Mouse (Mus musculus) embryonic facial prominence, embryonic 14.5 days (tissue): ENCODE measurements around the gene Gm43302. TPM values are rescaled to one million over a fixed set of nuclear protein-coding genes. Genes with fewer than 3 reads are reported as not detected.

Source experiments
- polyA plus RNA-seq: library from polyadenylated mRNA; unstranded; fragments of >200 nt; fragmentation: Nextera tagmentation; extraction: Ambion mirVana; gene quantifications from 2 replicates; pipeline ENCODE4 v1.2.1, GENCODE M21; 2014

Gm43302 gene
- polyA plus RNA-seq, 1 experiment from 2014 or later = 0.32 TPM

Other genes starting within 250 kb of the Gm43302 start
- 4.2 and 4.6 TPM in 2 replicates for gene Gbp9, start 154.2 kb downstream of the Gm43302 start, polyA plus RNA-seq
- gene Gbp8, start 154.2 kb downstream of the Gm43302 start, polyA plus RNA-seq = 0.79 and 1.2 TPM in 2 replicates
- gene Gbp4, start 154.1 kb downstream of the Gm43302 start, polyA plus RNA-seq = 1.2 and 1.4 TPM in 2 replicates
- gene Gbp10, start 54.2 kb downstream of the Gm43302 start, polyA plus RNA-seq = 0.61 and 0.96 TPM in 2 replicates
- 3.9 and 6.2 TPM in 2 replicates for gene Gbp6, start within 50 bp of the Gm43302 start, polyA plus RNA-seq
- 10.4 and 10.6 TPM in 2 replicates for gene Lrrc8b, start 122.1 kb upstream of the Gm43302 start, polyA plus RNA-seq
- gene Lrrc8c, start 225.7 kb upstream of the Gm43302 start, polyA plus RNA-seq = 14.7 and 23.8 TPM in 2 replicates